Mouse (Mus musculus): ENCODE results near the gene Ficd. TPM values are rescaled to one million over a fixed set of nuclear protein-coding genes. Genes with fewer than 3 reads are reported as not detected.

Ficd gene
- polyA plus RNA-seq, 1 experiment: 5.0 TPM

DNA sequence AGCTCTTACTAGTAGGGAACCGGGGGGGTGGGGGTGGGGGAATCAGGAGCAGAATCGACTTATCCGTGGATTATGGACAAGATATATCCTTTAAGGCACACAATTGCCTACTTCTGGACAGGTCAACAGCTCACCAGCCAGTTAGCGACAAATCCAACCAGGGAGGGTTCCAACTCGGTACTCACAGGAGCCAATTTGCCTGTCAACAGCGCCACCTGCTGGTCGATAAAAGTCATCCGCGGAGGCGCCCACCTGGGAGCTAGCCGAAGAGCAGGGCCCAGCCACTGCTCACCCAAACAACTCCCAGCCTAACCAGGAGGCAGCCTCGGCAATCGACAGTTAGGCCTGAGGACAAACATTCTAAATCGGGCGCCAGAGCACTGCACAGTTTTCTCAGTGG is 11.2 kb upstream of the Ficd start, which contains the start of gene 1700069L16Rik:
Gene 1700069L16Rik, minus strand, starts transcription at position 327 of the 400 bp plus-strand sequence.
- H3K36me3 ChIP-seq (ENCODE audit: control insufficient read depth, insufficient read depth): no peaks in the 10 kb centered on the region
- no peak within 1 kb of the TSS for H3ac ChIP-seq (ENCODE audit: control insufficient read depth, insufficient read length)
- no peak for TF ChIP-seq REST (IDR thresholded peaks at IDR 0.05; ENCODE audit: insufficient read depth, insufficient read length)
- no peak for TF ChIP-seq MYOD1 (IDR thresholded peaks at IDR 0.05; ENCODE audit: control insufficient read depth in 1 of 3, insufficient read length in 2 of 3, low read depth in 2 of 3)
- TF ChIP-seq TCF12 (IDR thresholded peaks at IDR 0.05; ENCODE audit: insufficient read depth, poor library complexity, severe bottlenecking): no peak
- TF ChIP-seq E2F4 (IDR thresholded peaks at IDR 0.05; ENCODE audit: insufficient read depth): no peak
- TF ChIP-seq POLR2A (IDR thresholded peaks at IDR 0.05; ENCODE audit: insufficient read length, low read depth): no peak
- no peak for TF ChIP-seq USF1 (IDR thresholded peaks at IDR 0.05; ENCODE audit: low read depth)
- TF ChIP-seq MYOG (IDR thresholded peaks at IDR 0.05; ENCODE audit: control insufficient read depth in 1 of 3, insufficient read depth in 1 of 3, insufficient read length in 2 of 3, low read depth in 2 of 3): no peak
- no peak for TF ChIP-seq SRF (IDR thresholded peaks at IDR 0.05; ENCODE audit: control insufficient read depth, insufficient read length, low read depth)
- no peak for TF ChIP-seq TCF3 (IDR thresholded peaks at IDR 0.05; ENCODE audit: insufficient read length, low read depth)
- no peak for TF ChIP-seq CEBPB (IDR thresholded peaks at IDR 0.05; ENCODE audit: insufficient read depth, poor library complexity, severe bottlenecking)
- TF ChIP-seq MAX (IDR thresholded peaks at IDR 0.05; ENCODE audit: low read depth): no peak
- H3K4me3 ChIP-seq: no peak within 1 kb of the TSS
- no peak within 1 kb of the TSS for H3K4me2 ChIP-seq (ENCODE audit: low read depth)
- no peaks in the 10 kb centered on the region for H3K79me2 ChIP-seq (ENCODE audit: control insufficient read depth, insufficient read depth)
- H3K27me3 ChIP-seq (ENCODE audit: control insufficient read depth, insufficient read depth, insufficient read length): peaks cover 38% of the 10 kb centered on the region

- Histone ChIP-seq H3K27me3 (ENCODE audit: control insufficient read depth, insufficient read depth, insufficient read length) (peaks cover 44% of the 10 kb centered on the region), H3K36me3 (ENCODE audit: control insufficient read depth, insufficient read depth) (no peaks in the 10 kb centered on the region), H3K4me3 (no peak overlapping the region), H3K4me2 (ENCODE audit: low read depth) (no peak overlapping the region), H3ac (ENCODE audit: control insufficient read depth, insufficient read length) (no peak overlapping the region), H3K79me2 (ENCODE audit: control insufficient read depth, insufficient read depth) (no peaks in the 10 kb centered on the region)
- TF ChIP-seq TCF12 (IDR thresholded peaks at IDR 0.05; ENCODE audit: insufficient read depth, poor library complexity, severe bottlenecking) (no peak), MYOG (IDR thresholded peaks at IDR 0.05; ENCODE audit: control insufficient read depth in 1 of 3, insufficient read depth in 1 of 3, insufficient read length in 2 of 3, low read depth in 2 of 3) (no peak), MAX (IDR thresholded peaks at IDR 0.05; ENCODE audit: low read depth) (no peak), POLR2A (IDR thresholded peaks at IDR 0.05; ENCODE audit: insufficient read length, low read depth) (no peak), CEBPB (IDR thresholded peaks at IDR 0.05; ENCODE audit: insufficient read depth, poor library complexity, severe bottlenecking) (no peak), POLR2AphosphoS2 (IDR thresholded peaks at IDR 0.05; ENCODE audit: insufficient read length, low read depth) (no peak), REST (IDR thresholded peaks at IDR 0.05; ENCODE audit: insufficient read depth, insufficient read length) (no peak), MYOD1 (IDR thresholded peaks at IDR 0.05; ENCODE audit: control insufficient read depth in 1 of 3, insufficient read length in 2 of 3, low read depth in 2 of 3) (no peak), USF1 (IDR thresholded peaks at IDR 0.05; ENCODE audit: low read depth) (no peak), E2F4 (IDR thresholded peaks at IDR 0.05; ENCODE audit: insufficient read depth) (no peak), SRF (IDR thresholded peaks at IDR 0.05; ENCODE audit: control insufficient read depth, insufficient read length, low read depth) (no peak), TCF3 (IDR thresholded peaks at IDR 0.05; ENCODE audit: insufficient read length, low read depth) (no peak)
Measured at GRCm38 (mm10) chr5:113725417-113725816, 10.2 kb upstream of the Ficd start.

GRCm38 (mm10) chr5:113726618-113727017 is 9.0 kb upstream of the Ficd start:
- H3ac ChIP-seq (ENCODE audit: control insufficient read depth, insufficient read length): no peak overlapping the region
- H3K79me2 ChIP-seq (ENCODE audit: control insufficient read depth, insufficient read depth): no peaks in the 10 kb centered on the region
- no peaks in the 10 kb centered on the region for H3K36me3 ChIP-seq (ENCODE audit: control insufficient read depth, insufficient read depth)
- no peak overlapping the region for H3K4me2 ChIP-seq (ENCODE audit: low read depth)
- H3K27me3 ChIP-seq (ENCODE audit: control insufficient read depth, insufficient read depth, insufficient read length): peaks cover 51% of the 10 kb centered on the region
- TF ChIP-seq TCF3 (IDR thresholded peaks at IDR 0.05; ENCODE audit: insufficient read length, low read depth): no peak
- TF ChIP-seq CEBPB (IDR thresholded peaks at IDR 0.05; ENCODE audit: insufficient read depth, poor library complexity, severe bottlenecking): no peak
- no peak for TF ChIP-seq MAX (IDR thresholded peaks at IDR 0.05; ENCODE audit: low read depth)
- no peak for TF ChIP-seq MYOD1 (IDR thresholded peaks at IDR 0.05; ENCODE audit: control insufficient read depth in 1 of 3, insufficient read length in 2 of 3, low read depth in 2 of 3)
- TF ChIP-seq E2F4 (IDR thresholded peaks at IDR 0.05; ENCODE audit: insufficient read depth): no peak
- TF ChIP-seq REST (IDR thresholded peaks at IDR 0.05; ENCODE audit: insufficient read depth, insufficient read length): no peak
- no peak for TF ChIP-seq POLR2A (IDR thresholded peaks at IDR 0.05; ENCODE audit: insufficient read length, low read depth)
- TF ChIP-seq SRF (IDR thresholded peaks at IDR 0.05; ENCODE audit: control insufficient read depth, insufficient read length, low read depth): no peak
- no peak for TF ChIP-seq TCF12 (IDR thresholded peaks at IDR 0.05; ENCODE audit: insufficient read depth, poor library complexity, severe bottlenecking)
- no peak for TF ChIP-seq USF1 (IDR thresholded peaks at IDR 0.05; ENCODE audit: low read depth)
- TF ChIP-seq MYOG (IDR thresholded peaks at IDR 0.05; ENCODE audit: control insufficient read depth in 1 of 3, insufficient read depth in 1 of 3, insufficient read length in 2 of 3, low read depth in 2 of 3): no peak
- no peak for TF ChIP-seq POLR2AphosphoS2 (IDR thresholded peaks at IDR 0.05; ENCODE audit: insufficient read length, low read depth)
- no peak overlapping the region for H3K4me3 ChIP-seq

DNA sequence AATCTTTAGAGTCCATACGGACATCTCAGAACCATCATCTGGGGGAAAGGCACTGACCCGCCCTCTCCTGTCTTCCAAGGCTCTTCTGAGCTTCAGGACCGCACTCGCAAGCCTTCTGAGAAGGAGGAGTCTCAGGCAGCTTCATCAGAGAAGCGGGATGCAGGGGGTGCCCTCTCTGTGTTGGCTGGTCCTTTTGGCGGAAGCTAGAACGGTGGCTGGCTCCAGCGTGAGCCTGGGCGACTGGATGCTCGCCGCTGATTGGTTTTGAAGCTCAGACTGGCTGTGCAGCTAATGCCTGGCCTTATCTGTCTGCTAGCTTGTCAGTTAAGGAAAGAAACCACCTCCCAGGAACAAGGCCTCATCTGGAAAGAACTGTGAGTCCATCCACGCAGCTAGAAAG is 8.4 kb upstream of the Ficd start:
- H3K36me3 ChIP-seq (ENCODE audit: control insufficient read depth, insufficient read depth): no peaks in the 10 kb centered on the region
- no peak overlapping the region for H3K4me2 ChIP-seq (ENCODE audit: low read depth)
- H3K4me3 ChIP-seq: no peak overlapping the region
- no peaks in the 10 kb centered on the region for H3K79me2 ChIP-seq (ENCODE audit: control insufficient read depth, insufficient read depth)
- H3ac ChIP-seq (ENCODE audit: control insufficient read depth, insufficient read length): no peak overlapping the region
- no peak for TF ChIP-seq CEBPB (IDR thresholded peaks at IDR 0.05; ENCODE audit: insufficient read depth, poor library complexity, severe bottlenecking)
- TF ChIP-seq MAX (IDR thresholded peaks at IDR 0.05; ENCODE audit: low read depth): no peak
- no peak for TF ChIP-seq SRF (IDR thresholded peaks at IDR 0.05; ENCODE audit: control insufficient read depth, insufficient read length, low read depth)
- TF ChIP-seq TCF12 (IDR thresholded peaks at IDR 0.05; ENCODE audit: insufficient read depth, poor library complexity, severe bottlenecking): no peak
- peaks cover 51% of the 10 kb centered on the region for H3K27me3 ChIP-seq (ENCODE audit: control insufficient read depth, insufficient read depth, insufficient read length)

DNA sequence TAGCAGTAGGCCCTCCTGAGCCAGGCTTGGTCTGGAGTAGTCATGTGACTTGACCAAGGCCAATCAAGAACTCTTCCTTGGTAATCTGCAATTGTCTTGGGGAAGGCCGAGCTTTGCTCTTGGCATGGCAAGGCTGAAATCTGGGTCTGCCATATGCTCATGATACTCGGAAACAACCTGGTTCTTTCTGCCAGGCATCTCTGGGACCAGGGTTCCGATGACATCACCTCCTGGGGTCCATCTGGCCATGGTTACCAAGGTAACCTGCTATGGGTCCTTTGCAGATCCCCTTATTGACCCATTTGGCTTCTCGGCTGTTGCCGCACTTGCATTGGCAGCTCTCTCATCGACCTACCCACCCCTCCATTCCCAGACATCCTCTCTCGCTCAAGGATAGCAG is 7.6 kb upstream of the Ficd start:
- TF ChIP-seq MAX (IDR thresholded peaks at IDR 0.05; ENCODE audit: low read depth) (no peak), USF1 (IDR thresholded peaks at IDR 0.05; ENCODE audit: low read depth) (no peak), TCF12 (IDR thresholded peaks at IDR 0.05; ENCODE audit: insufficient read depth, poor library complexity, severe bottlenecking) (no peak), MYOD1 (IDR thresholded peaks at IDR 0.05; ENCODE audit: control insufficient read depth in 1 of 3, insufficient read length in 2 of 3, low read depth in 2 of 3) (no peak), CEBPB (IDR thresholded peaks at IDR 0.05; ENCODE audit: insufficient read depth, poor library complexity, severe bottlenecking) (no peak), MYOG (IDR thresholded peaks at IDR 0.05; ENCODE audit: control insufficient read depth in 1 of 3, insufficient read depth in 1 of 3, insufficient read length in 2 of 3, low read depth in 2 of 3) (no peak), E2F4 (IDR thresholded peaks at IDR 0.05; ENCODE audit: insufficient read depth) (no peak), SRF (IDR thresholded peaks at IDR 0.05; ENCODE audit: control insufficient read depth, insufficient read length, low read depth) (no peak), POLR2AphosphoS2 (IDR thresholded peaks at IDR 0.05; ENCODE audit: insufficient read length, low read depth) (no peak), REST (IDR thresholded peaks at IDR 0.05; ENCODE audit: insufficient read depth, insufficient read length) (no peak), TCF3 (IDR thresholded peaks at IDR 0.05; ENCODE audit: insufficient read length, low read depth) (no peak)
- no peak overlapping the region for H3K4me2 ChIP-seq (ENCODE audit: low read depth)

More for the DNA sequence above, 7.6 kb upstream of the Ficd start:
- Histone ChIP-seq H3K79me2 (ENCODE audit: control insufficient read depth, insufficient read depth) (no peaks in the 10 kb centered on the region), H3ac (ENCODE audit: control insufficient read depth, insufficient read length) (no peak overlapping the region), H3K27me3 (ENCODE audit: control insufficient read depth, insufficient read depth, insufficient read length) (peaks cover 51% of the 10 kb centered on the region), H3K4me3 (no peak overlapping the region), H3K36me3 (ENCODE audit: control insufficient read depth, insufficient read depth) (no peaks in the 10 kb centered on the region)
